Mouse (Mus musculus) G1E (cell line): ENCODE measurements around the gene Spty2d1. TPM values are rescaled to one million over a fixed set of nuclear protein-coding genes. Genes with fewer than 3 reads are reported as not detected.

Experiments
- ATAC-seq: 2 replicates; pipeline ENCODE4 v1.8.0; 2016; ENCODE audit warnings: mild to moderate bottlenecking; ENCODE audit not compliant: insufficient number of reproducible peaks, poor library complexity, low FRiP score, severe bottlenecking; ENCODE audit errors: extremely low read depth
- DNase-seq: peaks from one replicate; pipeline ENCODE4 v3.0.0; 2012; ENCODE audit warnings: low spot score
- H3K27me3 ChIP-seq: 2 replicates; pipeline ENCODE4 v1.6.1; 2012; ENCODE audit warnings: mild to moderate bottlenecking, low read length, inconsistent platforms; ENCODE audit not compliant: insufficient read depth
- H3K36me3 ChIP-seq: replicated peaks from 2 replicates; pipeline ENCODE3; 2012; ENCODE audit warnings: mild to moderate bottlenecking, inconsistent platforms
- H3K4me1 ChIP-seq: 2 replicates; pipeline ENCODE4 v1.6.1; 2012; ENCODE audit warnings: low read depth, low read length, inconsistent platforms, mixed read lengths; ENCODE audit not compliant: insufficient read depth
- H3K4me3 ChIP-seq: 2 replicates; pipeline ENCODE4 v1.5.1; 2012; ENCODE audit warnings: low read depth, mild to moderate bottlenecking, inconsistent platforms, low read length, moderate library complexity, mixed read lengths
- H3K9me3 ChIP-seq: replicated peaks from 2 replicates; pipeline ENCODE4 v1.6.1; 2012; ENCODE audit warnings: inconsistent platforms
- CTCF ChIP-seq: IDR thresholded peaks from 2 replicates; pipeline ENCODE4 v1.5.1; 2012; ENCODE audit warnings: low read depth, low read length, inconsistent platforms, mixed read lengths
- GATA1 ChIP-seq: IDR thresholded peaks from 2 replicates; pipeline ENCODE4 v1.6.1; 2012; ENCODE audit warnings: borderline replicate concordance, low read length, inconsistent platforms, mixed read lengths
- GATA2 ChIP-seq: IDR thresholded peaks from 2 replicates; pipeline ENCODE4 v1.6.1; 2012; ENCODE audit warnings: low read depth, low read length, inconsistent platforms, borderline replicate concordance
- POLR2AphosphoS5 ChIP-seq: IDR thresholded peaks from 2 replicates; pipeline ENCODE4 v1.6.1; 2012; ENCODE audit warnings: low read depth, low read length, inconsistent platforms; ENCODE audit not compliant: insufficient replicate concordance
- TAL1 ChIP-seq: conservative IDR thresholded peaks from 2 replicates; pipeline ENCODE4 v1.6.1; 2012; ENCODE audit warnings: low read depth, low read length, inconsistent platforms, mixed read lengths
- polyA plus RNA-seq: library from polyadenylated mRNA; stranded (reverse); fragments of >175 nt; gene quantifications from 2 replicates; pipeline ENCODE4 v1.2.3, GENCODE M21; 2012
- total RNA-seq, 2 experiments: library from RNA; stranded (forward) in 1 of 2; stranded (reverse) in 1 of 2; fragments of 200-1000 nt in 1 of 2; fragments of >200 nt in 1 of 2; fragmentation: Nextera tagmentation in 1 of 2; gene quantifications; 2 replicates each; pipeline ENCODE4 v1.2.3; 2014 to 2017

The Spty2d1 gene
- total and polyA plus RNA-seq, 3 experiments, result 6.7 to 36.4 (median 24.4) TPM

DNA sequence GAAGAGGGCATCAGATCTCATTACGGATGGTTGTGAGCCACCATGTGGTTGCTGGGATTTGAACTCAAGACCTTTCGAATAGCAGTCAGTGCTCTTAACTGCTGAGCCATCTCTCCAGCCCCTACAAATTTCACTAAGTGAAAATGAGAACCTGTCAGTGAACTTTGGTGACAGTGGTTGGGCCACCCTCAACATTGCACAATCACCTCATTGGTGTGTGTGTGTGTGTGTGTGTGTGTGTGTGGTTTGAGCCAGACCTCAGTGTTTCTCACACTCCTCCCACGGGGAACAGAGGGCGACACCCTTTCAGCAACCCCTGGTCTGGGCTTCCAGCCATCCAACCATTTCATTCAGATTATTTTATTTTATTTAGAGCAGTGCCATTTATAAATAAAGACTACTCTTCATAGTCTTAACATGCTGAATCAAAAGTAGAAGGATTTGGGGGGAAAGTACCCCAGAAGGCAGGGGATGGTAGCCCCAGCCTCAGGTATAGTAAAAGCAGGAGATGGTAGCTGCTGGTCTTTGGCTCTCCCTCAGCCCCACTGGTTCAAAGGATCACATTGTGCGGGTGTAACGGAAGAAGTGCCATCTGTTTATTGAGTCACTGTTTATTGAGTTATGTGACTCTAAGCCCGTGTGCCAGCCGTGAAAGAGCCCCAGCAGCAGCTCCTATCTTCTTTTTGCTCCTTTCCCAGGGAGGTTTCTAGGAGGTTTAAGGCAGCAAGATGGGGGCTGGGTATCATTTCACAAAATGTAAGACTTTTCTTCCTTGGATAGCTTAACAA is 22.3 kb downstream of the Spty2d1 start:
- ATAC-seq (no peak), DNase-seq (no peak)
- peaks cover 12% of the 10 kb centered on the region for H3K36me3 ChIP-seq
- peaks cover 2% of the 10 kb centered on the region; the same call in 1 of the 2 replicates for H3K4me1 ChIP-seq
- TF ChIP-seq POLR2AphosphoS5, result no peak
- no peaks in the 10 kb centered on the region for H3K9me3 ChIP-seq
- H3K4me3 ChIP-seq, result no peak overlapping the region
- peaks cover 19% of the 10 kb centered on the region for H3K27me3 ChIP-seq

DNA sequence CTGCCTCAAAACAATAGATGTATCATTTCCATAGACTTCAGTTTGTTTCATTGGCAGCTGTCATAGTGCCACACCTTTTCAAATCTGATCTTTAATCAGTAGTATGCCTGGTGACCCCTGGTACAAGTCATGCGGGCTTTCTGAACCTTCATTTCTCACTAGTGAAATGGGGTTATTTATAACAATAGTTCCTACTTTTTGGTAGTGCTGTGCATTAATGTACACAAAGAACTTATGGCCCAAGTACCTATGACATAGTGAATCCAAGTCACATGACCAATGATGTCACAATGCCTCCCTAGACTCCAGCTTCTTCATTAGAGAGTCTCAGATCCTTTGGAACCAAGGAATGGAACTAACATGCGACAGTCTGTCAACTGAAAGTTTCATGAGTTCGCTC is 24.9 kb downstream of the Spty2d1 start, which contains the start of gene Gm9999:
Gm9999 (plus strand) TSS at position 301 of the 400 bp plus-strand sequence.
- ATAC-seq, result no peak
- H3K27me3 ChIP-seq, result peaks cover 21% of the 10 kb centered on the region
- H3K4me1 ChIP-seq, result no peaks in the 10 kb centered on the region; the same call in 1 of the 2 replicates
- TF ChIP-seq TAL1 (no peak), POLR2AphosphoS5 (no peak), CTCF (no peak), GATA1 (no peak), GATA2 (no peak)
- H3K9me3 ChIP-seq, result no peaks in the 10 kb centered on the region
- H3K36me3 ChIP-seq, result no peaks in the 10 kb centered on the region
- DNase-seq, result no peak
- no peak within 1 kb of the TSS for H3K4me3 ChIP-seq

DNA sequence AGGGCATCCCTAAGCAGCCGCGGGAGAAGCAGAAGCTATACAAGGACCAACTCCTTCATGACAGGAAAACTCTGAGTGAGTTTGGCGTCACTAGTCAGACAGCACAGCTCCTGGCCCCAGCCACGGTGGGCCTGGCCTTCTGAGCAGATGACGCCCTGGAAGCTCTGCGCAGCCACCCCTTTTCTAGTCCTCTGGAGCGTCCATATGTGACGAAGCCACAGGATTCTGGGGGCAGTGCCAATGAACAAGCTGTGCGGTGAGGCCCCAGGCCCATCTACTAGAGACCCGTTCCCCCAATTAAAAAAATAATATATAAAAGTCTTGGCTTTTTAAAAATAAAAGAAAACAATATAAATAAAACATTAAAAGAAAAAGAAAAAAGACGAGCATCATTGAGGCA is 32.8 kb downstream of the Spty2d1 start:
- no peaks in the 10 kb centered on the region for H3K9me3 ChIP-seq
- peaks cover 2% of the 10 kb centered on the region; the same call in 1 of the 2 replicates for H3K4me1 ChIP-seq
- peaks cover 27% of the 10 kb centered on the region for H3K27me3 ChIP-seq
- ATAC-seq (no peak), DNase-seq (no peak)
- no peak for TF ChIP-seq TAL1
- TF ChIP-seq POLR2AphosphoS5, result no peak
- no peak for TF ChIP-seq GATA1
- no peaks in the 10 kb centered on the region for H3K36me3 ChIP-seq
- no peak overlapping the region for H3K4me3 ChIP-seq

DNA sequence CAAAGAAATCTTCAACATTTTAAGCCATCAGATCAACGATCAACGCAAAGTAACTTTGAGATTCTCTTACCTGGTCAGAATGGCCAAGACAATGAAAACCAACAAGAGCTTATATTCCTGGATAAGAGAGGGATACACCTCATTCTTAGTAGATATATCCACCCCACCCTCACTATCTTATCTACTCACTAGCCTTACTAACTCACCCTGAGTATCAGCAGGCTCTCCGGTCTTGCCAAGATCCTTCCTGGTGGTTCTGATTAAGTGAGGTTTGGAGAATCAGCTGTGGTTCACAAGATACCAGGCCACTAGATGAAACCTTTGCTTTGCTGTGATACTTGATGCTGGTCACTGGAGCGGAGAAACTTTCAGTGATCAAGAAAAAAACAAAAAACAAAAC is 33.6 kb downstream of the Spty2d1 start:
- Histone ChIP-seq H3K9me3 (no peaks in the 10 kb centered on the region), H3K27me3 (peaks cover 27% of the 10 kb centered on the region), H3K36me3 (no peaks in the 10 kb centered on the region), H3K4me1 (peaks cover 2% of the 10 kb centered on the region; the same call in 1 of the 2 replicates), H3K4me3 (no peak overlapping the region)
- DNase-seq (no peak), ATAC-seq (no peak)
- TF ChIP-seq GATA2 (no peak), TAL1 (no peak), GATA1 (no peak), CTCF (no peak), POLR2AphosphoS5 (no peak)

DNA sequence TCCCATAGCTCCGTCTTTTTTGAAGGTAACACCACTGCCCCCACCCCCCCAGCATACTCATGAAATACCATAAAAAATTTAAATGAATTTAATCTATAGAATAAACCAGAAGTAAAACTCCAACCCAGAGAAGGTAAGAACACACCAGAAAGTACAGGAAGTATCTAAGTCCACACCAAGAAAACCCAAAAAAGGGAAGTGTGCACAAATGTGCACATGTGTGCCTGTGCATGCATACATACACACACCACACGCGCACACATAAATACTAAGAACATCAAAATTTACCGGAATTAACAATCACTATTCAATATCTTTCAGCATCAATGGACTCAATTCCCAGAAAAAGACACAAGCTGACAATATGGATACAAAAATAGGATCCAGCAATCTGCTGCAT is 38.3 kb downstream of the Spty2d1 start:
- H3K27me3 ChIP-seq, result peaks cover 25% of the 10 kb centered on the region
- no peaks in the 10 kb centered on the region; the same call in 1 of the 2 replicates for H3K4me1 ChIP-seq
- no peaks in the 10 kb centered on the region for H3K9me3 ChIP-seq
- ATAC-seq (no peak), DNase-seq (no peak)
- H3K4me3 ChIP-seq, result no peak overlapping the region
- no peak for TF ChIP-seq POLR2AphosphoS5
- no peak for TF ChIP-seq GATA2
- TF ChIP-seq GATA1, result no peak
- no peak for TF ChIP-seq CTCF
- TF ChIP-seq TAL1, result no peak
- no peaks in the 10 kb centered on the region for H3K36me3 ChIP-seq

DNA sequence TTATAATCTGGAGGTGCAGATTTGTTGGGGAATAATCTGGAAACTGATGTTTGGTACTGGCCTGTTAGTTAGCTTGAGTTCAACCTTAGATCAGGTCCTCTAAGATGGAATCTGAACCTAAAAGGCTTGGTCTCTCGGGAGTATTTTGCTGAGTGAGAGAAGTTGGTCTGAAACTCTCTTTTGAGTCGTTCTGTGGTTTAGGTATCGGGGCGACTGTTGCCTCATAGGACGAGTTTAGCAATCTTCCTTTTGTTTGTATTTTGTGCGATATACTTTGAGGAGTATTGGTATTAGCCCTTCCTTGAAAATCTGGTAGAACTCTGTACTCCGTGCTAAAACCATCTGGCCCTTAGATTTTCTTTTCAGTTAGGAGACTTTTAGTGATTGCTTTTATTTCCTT is 44.1 kb downstream of the Spty2d1 start:
- DNase-seq (no peak), ATAC-seq (no peak)
- Histone ChIP-seq H3K9me3 (no peaks in the 10 kb centered on the region), H3K27me3 (peaks cover 31% of the 10 kb centered on the region), H3K4me3 (no peak overlapping the region), H3K4me1 (peaks cover 12% of the 10 kb centered on the region), H3K36me3 (no peaks in the 10 kb centered on the region)
- TF ChIP-seq POLR2AphosphoS5, result no peak
- no peak for TF ChIP-seq GATA1
